Mouse (Mus musculus) spleen, adult 12 weeks (tissue): ENCODE measurements around the gene Kcng1.

Source experiments
- DNase-seq: peaks from one replicate; pipeline ENCODE4 v3.0.0; 2022; ENCODE audit warnings: low spot score

The Kcng1 gene

DNA sequence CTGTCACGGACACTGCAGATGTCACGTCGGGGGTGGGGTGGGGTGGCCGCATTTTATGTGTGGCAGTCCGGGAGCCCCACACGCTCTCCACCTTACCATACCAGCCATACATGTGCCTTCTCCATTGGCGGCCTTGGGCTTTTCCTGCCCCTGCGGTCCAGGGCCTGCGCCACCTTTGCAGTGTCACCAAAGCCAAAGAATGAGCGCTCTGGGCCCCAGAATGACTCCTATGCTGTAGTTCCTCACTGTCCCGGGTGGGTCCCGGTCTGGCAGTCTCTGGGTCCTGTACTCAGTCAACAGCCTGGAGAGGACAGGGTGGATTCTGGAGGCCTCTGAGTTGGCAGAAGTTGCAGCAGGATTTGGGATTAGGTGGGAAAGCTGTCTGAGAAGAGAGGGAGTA, at the start of gene Kcng1:
Kcng1 (minus strand) TSS at position 155 of the 400 bp plus-strand sequence.
- no peak for DNase-seq

DNA sequence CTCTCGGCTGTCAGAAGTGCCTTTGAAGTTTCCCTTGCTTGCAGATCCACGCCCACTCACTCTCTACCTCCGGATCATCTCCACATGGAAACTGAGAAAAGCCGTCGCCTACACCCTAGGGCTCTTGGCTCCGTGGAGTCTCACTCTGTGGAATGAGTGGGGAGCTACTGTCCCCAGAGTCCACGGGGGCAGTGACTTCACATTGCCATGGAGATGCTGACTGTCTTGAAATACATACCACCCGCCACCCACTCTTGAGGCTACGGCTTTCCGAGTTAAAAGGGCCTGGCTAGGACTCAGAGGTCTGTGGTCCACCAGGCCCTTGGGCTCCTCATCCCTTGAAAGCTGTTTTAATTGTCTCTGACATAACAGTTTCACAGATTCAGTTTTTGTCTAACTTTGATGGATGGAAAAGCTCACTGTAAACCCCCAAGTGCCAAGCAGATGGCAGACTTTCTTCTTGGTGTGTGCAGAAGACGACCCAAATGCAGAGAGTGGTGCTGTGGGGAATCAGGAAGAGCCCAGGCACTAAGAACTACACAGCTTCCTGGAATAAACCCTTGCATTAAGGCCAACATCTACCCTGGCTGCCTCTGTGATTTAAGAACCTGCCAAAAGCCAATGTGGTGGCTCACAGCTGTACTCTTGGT, 49.0 kb upstream of the Kcng1 start:
- DNase-seq = no peak

DNA sequence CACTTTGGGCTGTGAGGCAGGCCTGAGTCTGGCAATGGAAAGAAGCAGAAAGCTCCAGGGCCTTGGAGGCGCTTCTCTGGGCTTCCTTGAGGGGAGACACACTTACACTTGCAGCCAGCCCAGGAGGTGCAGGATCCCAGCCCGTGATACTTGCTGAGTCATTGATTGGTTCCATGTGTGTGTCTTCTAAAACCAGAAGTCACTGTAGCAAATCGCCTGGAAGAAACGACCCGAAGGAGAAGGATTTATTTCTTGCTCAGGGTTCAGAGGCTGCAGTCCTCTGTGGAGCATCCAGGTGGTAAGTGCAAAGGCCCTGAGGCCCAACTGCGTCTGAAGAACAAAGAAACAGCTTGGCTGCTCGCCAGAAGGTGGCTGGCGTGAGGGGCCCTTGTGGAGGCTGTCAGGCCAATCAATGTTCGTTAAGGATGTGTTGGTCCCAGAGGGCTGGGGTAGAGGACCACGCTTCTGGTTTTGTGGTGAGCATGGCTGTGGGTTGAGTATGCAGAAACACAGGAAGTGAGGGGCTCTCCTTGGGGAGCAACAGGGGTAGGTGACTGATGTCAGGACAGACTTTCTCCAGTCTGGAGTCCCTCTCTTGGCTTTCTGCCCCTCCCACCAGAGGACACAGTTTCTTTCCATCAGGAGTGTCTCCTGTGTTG, 40.3 kb upstream of the Kcng1 start:
- no peak for DNase-seq

DNA sequence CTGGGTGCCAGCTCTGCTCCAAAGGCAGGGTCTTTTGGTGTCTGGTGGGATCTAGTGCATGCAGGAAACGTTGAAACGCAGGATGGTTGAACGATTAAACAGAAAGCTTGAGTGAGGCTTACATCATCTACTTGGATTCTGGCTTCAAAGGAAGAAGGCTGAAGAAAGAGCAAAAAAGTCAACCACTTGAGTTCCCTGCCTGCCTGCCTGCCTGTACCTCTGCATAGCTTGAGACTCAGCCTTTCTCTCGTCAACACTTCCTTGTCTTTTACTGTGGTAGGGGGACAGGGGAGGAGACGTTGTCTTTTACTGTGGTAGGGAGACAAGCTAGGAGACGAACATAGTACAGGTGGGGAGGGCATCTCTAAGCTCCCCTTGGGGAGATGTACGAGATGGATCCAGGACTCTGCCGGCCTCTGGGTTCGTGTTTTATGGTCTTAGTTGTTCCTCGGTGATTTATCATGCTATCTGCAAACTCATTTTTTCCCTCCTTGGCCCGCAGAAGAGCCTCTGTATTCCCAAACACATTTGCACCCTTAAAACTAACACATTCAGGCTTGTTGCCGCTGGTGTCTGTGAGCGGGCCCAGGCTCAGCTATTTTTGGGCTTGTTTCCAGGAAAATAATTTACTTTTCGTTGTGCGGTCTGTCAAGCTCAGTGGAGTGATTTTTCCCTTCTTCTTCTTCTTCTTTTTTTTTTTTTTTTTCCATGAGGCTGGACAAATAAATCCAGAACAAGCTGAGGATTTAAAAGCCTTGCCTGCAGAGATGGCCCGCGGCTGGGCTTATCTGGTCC, 39.0 kb upstream of the Kcng1 start:
- no peak for DNase-seq

DNA sequence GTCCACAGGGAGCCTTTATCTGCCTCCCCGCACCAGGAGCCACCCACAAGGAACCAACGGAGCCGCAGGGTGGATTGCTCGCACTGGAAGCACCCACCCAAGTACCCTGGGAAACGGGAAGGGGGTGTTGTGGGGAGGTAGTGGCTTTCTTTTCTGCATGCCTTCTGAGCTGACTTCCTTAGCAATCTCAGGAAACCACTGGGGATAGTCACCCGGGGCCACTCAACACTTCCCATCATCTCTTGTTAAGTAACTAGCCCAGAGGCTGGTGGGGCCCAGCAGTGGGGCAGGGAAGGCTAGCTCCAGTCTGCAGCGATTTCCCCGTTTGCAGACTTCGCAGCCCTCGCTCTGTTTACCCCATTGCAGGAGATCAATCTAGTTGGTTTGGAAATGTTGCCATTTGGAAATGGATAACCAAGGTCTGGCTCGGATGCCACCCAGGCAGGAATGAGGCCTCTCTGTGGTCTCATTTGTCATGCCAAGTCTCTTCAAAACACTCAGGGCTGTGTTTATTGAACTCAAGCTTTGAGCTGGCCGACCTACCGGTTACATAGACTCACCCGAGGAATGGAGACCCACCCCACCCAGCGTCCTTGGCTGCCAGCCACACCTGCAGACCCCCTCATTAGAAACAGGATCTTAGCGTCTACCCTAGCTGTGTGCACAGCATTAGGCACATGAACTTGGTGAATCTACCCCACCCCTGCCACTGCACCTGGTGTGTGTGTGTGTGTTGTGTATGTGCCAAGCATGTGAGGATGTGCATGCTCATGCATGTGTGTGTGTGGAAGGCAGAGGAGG, 33.3 kb upstream of the Kcng1 start:
- no peak for DNase-seq

DNA sequence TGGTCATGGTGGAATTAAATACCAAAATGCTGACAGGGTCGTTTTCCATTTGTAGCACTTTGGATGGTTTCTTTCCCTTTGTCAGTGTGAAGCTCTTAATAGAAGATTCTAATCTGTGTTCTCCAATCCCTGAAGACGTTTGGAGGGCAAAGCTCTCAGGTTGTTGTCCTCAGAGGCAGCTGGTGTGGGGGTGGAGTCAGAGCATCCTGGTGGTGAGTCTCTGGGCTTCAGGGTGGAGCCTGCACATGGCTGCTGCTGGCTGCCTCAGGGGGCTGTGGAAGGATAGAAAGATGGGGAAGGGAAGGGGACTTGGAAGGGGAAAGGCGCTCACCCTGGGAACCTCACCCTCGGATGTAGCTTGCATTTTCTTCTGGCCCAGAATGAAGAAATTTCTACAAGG, 31.0 kb upstream of the Kcng1 start:
- DNase-seq = no peak

DNA sequence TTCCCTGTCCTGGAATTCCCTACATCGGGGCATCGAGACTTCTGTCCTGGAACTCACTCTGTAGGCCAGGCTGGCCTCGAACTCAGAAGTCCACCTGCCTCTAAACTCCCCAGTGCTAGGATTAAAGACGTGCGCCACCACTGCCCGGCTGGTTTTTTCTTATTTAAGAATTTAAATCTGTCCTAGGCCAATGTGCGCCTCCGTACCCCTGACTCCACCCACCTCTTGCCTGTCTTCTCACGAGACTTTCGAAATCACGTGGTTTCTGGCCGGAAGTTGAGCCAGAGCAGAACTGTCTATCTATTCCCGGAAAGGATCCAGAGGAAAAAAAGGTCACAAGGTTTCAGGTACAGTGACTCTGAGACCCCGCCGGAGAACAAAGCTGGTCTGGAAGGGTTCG, 29.5 kb upstream of the Kcng1 start:
- DNase-seq = no peak

DNA sequence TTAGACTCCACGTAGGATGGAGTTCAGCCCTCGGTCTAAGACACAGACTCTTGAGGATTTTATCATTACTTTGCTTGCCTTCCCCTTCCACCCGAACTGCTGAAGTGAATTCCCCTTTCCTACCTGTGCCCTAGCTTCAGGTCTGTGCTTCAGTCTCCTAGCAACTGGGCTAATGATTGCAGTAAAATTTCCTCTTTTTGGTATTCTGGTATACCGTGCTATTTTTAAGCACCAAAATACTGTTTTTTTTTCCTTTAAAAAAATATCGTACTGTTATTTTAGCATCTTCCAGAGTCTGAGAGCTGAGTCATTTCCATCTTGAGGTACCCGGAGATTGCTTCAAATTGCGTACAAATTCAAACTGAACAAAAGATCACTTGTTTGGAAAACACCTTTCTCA, 27.4 kb upstream of the Kcng1 start:
- no peak for DNase-seq

DNA sequence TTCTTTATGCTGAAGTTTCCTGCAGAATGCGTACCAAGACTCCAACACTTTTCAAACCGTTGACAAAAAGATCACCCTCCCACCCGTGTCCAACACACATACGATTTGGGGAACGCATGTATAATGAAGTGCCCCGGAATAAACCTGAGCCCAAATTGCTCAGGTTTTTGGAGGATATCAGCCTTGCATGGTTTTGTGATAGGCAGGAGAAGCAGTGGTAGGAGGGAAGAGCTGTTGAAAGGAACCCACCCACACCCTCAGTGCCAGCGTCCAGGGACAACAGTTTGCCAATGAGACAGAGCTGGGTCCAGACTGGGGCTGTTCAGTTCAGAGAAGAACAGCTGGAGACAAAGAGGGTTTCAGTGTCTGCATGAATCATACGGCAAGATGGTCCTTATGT, 18.1 kb upstream of the Kcng1 start:
- no peak for DNase-seq

DNA sequence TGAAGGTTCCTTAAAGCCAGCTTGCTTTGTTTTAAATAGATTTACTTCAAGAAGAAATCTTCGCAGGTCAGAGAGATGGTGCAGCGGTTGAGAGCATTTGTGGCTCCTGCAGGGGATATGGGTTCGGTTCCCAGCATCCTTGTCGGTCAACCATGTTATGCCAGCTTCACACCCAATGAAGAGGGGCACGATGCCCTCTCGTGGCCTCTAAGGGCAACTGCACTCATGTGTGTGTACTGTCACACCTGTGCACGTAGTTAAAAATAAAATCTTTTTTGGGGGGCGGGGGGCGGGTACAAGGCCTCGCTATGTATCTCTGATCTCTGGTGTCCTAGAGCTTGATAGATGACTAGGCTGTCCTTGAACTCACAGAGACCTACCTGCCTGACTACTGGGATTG, 15.0 kb upstream of the Kcng1 start:
- no peak for DNase-seq

DNA sequence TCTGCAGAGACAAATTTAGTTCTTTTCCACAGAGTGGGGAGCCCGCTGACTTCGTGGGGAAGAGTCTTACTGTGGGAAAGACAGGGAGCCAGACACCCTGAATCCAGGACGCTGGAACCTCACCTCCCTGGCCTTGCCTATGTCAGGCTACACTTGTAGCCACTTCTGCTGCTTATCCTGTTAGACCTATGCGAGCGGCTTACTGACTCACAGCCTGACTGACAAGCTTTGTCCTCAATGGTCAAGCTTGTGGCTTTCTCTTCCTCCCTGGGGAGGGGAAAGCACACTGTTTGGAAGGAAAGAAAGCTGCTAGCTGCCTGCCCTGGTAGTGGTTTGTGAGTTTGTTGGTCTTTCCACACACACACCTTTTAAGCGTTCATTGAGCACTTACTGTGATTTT, 11.0 kb upstream of the Kcng1 start:
- no peak for DNase-seq

DNA sequence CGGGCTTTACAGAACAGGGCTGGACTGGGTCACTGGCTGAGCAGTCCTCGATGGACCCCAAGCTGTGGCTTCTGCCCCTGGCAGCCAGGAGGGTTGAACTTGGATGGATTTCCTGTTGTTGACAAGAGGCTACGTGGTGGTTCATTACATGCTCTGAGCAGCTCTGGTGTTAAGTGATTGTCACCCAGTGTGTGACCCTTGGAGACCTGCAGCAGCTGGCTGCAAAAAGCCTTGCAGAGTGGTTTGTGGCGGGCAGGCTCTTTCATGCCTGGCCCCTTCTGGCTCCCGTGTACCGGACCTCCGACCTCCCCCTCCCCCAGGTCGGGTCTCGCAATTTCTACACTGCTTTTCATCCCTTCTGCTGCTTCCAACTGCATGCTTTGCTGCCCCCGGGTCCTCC, 10.5 kb upstream of the Kcng1 start:
- DNase-seq = no peak

DNA sequence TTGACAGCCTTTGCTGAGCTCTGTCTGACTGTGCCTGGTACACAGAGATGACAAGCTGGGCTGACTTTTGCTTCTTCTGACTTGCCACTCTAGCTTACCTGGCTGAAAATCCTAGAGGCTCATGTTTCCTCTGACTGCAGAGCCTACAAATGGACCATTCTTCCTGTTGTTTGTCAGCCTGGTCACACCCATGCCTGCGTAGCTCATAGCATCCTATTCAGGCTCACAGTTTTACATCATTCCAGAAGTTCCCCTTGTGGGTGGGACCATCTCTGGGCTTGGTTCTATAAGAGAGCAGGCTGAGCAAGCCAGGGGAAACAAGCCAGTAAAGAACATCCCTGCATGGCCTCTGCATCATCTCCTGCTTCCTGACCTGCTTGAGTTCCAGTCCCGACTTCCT, 8.3 kb upstream of the Kcng1 start:
- DNase-seq = no peak

DNA sequence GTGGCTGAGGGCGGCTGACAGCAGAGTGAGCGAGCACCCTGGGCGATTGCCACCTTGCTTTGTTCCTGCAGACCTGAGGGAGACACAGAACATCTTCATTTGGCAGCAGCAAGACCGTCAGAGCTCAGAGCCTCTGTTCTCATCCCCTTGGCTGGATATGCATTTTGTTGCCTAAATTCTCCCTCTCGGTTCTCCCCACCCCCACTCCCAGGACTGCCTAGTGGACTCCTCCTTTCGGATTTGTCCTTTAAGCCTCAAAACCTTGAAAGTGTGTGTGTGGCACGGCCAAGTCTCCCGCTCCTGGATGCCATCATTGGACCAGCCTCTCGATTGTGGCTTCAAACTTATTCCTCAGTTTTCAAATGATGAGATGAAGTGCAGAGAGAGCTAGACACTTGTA, 7.5 kb upstream of the Kcng1 start:
- DNase-seq = no peak

DNA sequence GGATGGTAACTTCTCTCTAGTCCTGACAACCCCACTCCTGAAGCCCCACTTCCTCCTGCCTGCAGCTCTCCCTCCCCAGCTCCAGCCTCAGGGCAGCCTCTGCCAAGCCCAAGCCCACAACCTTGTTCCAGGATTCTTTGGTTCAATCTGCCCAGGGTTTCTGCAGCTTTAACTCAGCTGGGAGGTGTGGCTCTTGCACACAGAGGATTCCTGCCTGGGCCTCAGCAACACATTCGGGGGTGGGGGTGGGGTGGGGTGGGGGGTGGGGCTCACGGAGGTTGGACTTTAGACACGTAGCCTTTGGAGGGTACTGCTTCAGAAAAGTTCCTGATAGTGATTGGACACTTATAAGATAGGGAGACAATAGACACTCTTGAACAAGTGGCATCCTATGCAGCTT, 5.5 kb upstream of the Kcng1 start:
- no peak for DNase-seq

DNA sequence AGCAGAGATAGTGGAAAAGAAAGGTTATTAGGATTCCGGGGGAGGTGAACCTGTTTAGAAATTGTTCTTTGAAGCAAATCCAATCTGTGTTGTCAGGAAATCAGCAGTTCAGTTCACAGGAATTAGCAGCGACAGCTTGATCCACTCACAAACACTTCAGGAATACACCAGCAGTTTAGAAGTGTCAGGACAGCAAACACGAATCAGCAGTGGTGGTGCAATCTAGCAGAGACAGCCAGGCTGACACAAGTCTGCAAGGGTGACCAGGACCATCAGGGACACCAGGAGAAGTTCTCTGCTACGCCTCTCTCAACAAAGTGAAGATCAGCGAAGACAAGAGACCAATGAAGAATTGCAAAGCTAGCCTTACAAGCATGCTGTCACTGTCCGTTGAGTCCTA, 3.6 kb upstream of the Kcng1 start:
- no peak for DNase-seq

DNA sequence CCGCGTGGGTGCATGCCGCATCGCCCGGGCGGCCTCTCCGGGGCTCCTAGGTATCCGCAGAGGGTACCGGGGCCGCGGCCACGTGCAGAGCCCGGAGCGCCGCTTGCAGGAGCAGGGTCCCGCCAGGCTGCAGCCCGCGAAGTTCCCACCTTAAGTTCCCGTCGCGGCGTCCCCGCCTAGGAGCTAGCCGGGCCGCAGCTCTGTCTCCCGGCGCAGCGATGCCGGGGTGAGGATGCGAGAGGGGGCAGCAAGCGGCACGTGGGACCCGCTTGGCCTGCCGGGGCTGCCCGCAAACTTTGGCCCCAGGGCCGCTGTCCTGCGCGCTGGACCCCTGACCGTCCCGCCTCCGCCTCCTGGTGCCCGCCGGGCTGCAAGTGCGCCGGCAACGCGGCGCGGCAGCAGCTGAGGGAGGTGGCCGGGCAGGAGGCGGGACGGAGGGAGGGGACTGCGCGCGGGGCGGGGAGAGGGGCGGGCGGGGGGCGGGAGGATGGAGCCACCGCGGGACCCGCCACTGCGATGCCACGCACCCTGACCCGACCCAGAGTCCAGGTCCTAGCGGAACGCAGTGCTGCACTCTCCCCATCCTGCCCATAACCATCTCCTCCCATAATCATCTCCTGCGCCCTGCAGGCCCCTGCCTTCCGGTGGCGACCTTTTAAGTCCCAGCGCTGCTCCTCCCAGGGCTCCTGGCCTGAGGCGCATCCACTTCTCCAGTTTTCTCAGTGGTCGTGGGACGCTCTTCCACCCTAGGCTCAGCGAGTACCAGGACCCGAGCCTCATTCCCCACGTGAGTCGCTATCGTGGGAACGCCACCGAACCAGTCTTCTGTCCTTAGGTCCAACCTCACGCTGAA, 581 bp downstream of the Kcng1 start:
- DNase-seq = no peak

DNA sequence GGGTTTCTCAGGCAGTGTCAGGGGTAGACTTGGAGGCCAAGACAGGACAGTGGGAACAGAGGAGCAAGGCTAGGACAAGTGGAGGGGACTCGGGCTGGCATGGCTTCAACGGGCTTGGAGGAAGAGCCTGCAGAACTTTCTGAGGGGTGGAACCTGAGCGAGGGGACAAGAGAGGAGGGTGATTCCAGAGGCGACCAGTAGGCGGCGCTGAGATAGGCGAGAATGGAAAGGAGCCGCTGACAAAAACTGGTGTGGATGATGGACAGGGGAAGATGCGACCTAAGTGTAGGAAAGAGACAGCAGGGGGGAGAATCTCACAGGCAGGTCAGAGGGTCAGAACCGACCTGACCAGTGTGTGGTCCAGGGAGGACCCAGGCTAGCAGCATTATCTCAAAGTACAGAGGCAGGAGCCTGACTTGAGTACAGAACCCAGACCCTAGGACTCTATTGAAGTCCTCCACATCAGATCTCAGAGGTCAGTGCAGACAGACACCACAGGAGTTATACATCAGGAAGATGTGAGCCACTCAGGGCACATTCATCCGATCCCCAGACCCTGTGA, 7.1 kb downstream of the Kcng1 start:
- DNase-seq = peak; percentile 49

DNA sequence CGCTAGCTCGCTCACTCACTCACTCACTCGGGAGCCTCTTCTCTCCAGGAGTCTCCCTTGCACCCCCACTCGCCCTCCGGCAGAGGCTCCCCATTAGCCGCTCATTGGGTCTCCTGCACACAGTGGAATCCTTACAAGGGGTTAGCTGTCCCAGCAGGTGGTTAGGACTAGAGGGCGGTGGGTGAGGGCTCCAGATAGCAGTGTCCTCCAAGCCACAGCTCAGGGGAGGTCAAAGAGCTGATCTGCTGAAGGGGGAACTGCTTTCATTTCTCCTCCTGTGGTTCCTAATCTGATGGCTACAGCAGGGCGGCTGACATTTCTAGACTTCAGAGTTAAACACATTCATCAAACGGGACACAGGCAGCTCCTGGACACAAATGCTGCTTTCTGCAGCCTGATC, 8.1 kb downstream of the Kcng1 start:
- DNase-seq = no peak

DNA sequence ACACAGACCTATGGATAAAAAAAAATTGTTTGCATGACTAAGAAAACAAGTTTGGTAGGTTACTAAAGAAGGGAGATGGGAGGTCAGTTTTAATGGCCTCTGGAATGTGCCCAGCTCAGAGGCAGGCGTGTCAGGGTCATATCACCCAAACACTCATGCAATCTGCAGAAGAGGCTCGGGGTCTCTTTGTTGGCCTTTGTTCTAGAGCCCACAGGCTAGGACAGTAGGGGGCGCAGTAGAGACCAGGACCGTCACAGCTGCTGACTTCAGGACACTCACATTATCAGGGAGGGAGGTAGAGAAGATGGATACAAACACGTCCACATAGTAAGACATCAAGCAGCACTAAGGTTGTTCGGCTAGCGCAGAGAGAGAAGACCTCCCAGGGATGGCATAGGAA, 13.5 kb downstream of the Kcng1 start:
- no peak for DNase-seq

DNA sequence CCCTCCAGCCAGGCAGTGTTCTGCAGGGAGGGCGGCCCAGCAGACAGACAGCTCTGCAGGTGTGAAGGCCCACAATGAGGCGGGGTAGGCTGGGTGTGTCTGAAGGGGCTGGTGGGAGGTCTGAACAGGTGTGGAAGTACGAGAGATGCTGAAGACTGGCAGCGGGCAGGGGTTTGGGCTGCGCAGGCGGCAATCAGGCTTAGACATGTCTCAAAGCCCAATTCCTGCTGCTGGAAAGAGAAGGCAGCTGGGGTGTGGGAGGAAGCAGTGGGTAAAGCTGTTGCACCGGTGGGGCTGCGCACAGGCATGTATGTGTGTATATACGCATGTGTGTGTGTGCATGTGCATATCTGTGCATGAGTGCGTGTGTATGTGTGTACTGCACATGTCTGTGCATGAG, 20.6 kb downstream of the Kcng1 start:
- no peak for DNase-seq
